Mouse (Mus musculus) heart, embryonic 13.5 days (tissue): ENCODE results near the gene Zfp281. TPM values are rescaled to one million over a fixed set of nuclear protein-coding genes. Genes with fewer than 3 reads are reported as not detected.

Experiments used
- ATAC-seq: fragments of 200-750 bp; cut with Nextera tagmentation; 2 replicates; pipeline ENCODE4 v1.8.0; 2017; ENCODE audit warnings: moderate TSS enrichment; ENCODE audit not compliant: insufficient number of reproducible peaks, low FRiP score, low TSS enrichment; ENCODE audit errors: extremely low read depth
- H3K27ac ChIP-seq: fragments of 300-500 bp; sonication (generic); replicated peaks from 2 replicates; pipeline ENCODE4 v1.5.1; 2015; ENCODE audit warnings: moderate library complexity, mild to moderate bottlenecking, inconsistent platforms
- H3K27me3 ChIP-seq: fragments of 300-500 bp; sonication (generic); replicated peaks from 2 replicates; pipeline ENCODE4 v1.6.1; 2015; ENCODE audit warnings: mild to moderate bottlenecking, inconsistent platforms
- H3K36me3 ChIP-seq: fragments of 300-500 bp; sonication (generic); 2 replicates; pipeline ENCODE4 v1.6.1; 2015; ENCODE audit warnings: mild to moderate bottlenecking, inconsistent platforms
- H3K4me1 ChIP-seq: fragments of 300-500 bp; sonication (generic); 2 replicates; pipeline ENCODE4 v1.6.1; 2015; ENCODE audit warnings: inconsistent platforms
- H3K4me2 ChIP-seq: fragments of 300-500 bp; sonication (generic); 2 replicates; pipeline ENCODE4 v1.6.1; 2015; ENCODE audit warnings: inconsistent platforms, mild to moderate bottlenecking, moderate library complexity
- H3K4me3 ChIP-seq: fragments of 300-500 bp; sonication (generic); 2 replicates; pipeline ENCODE4 v1.5.1; 2015; ENCODE audit warnings: moderate library complexity, mild to moderate bottlenecking, inconsistent platforms
- H3K9ac ChIP-seq: fragments of 300-500 bp; sonication (generic); 2 replicates; pipeline ENCODE4 v1.6.1; 2015; ENCODE audit warnings: inconsistent platforms, mild to moderate bottlenecking, moderate library complexity
- H3K9me3 ChIP-seq: fragments of 300-500 bp; sonication (generic); 2 replicates; pipeline ENCODE4 v1.6.1; 2016; ENCODE audit warnings: inconsistent platforms
- WGBS: fragments of 180-500 bp; shearing (Covaris S2); methylation state at CpG from one replicate; pipeline ENCODE4 v1.1.7; 2015; ENCODE audit warnings: mixed read lengths; 5-methylcytosine and 5-hydroxymethylcytosine counted together
- polyA plus RNA-seq: library from polyadenylated mRNA; unstranded; fragments of >200 nt; fragmentation: Nextera tagmentation; extraction: Ambion mirVana; gene quantifications from 2 replicates; pipeline ENCODE4 v1.2.1, GENCODE M21; 2015

Gene Zfp281
- polyA plus RNA-seq, 1 experiment from 2014 or later = 12.4 TPM

GRCm38 (mm10) chr1:136614748-136615440 is 9.8 kb upstream of the Zfp281 start:
- WGBS = 84% methylated on average over 11 of the region's 11 CpGs
- Histone ChIP-seq H3K27ac (no peak overlapping the region), H3K4me1 (peaks cover 7% of the 10 kb centered on the region; the same call in 1 of the 2 replicates), H3K9me3 (no peaks in the 10 kb centered on the region), H3K4me3 (no peak overlapping the region), H3K4me2 (no peak overlapping the region), H3K36me3 (no peaks in the 10 kb centered on the region), H3K9ac (no peak overlapping the region), H3K27me3 (no peaks in the 10 kb centered on the region)
- ATAC-seq = no peak

- H3K4me1 ChIP-seq = peaks cover 7% of the 10 kb centered on the region; the same call in 1 of the 2 replicates
- no peak overlapping the region for H3K4me3 ChIP-seq
- no peak overlapping the region for H3K4me2 ChIP-seq
- H3K27me3 ChIP-seq = no peaks in the 10 kb centered on the region
- H3K9ac ChIP-seq = no peak overlapping the region
- H3K9me3 ChIP-seq = no peaks in the 10 kb centered on the region
- no peak for ATAC-seq
- 60% methylated on average over 7 of the region's 7 CpGs for WGBS
- H3K36me3 ChIP-seq = no peaks in the 10 kb centered on the region
- H3K27ac ChIP-seq = no peak overlapping the region
These were observed 7.4 kb upstream of the Zfp281 start for GRCm38 (mm10) chr1:136617163-136617788.

- no peaks in the 10 kb centered on the region for H3K27me3 ChIP-seq
- WGBS = 76% methylated on average over 1 of the region's 1 CpGs
- no peaks in the 10 kb centered on the region for H3K9me3 ChIP-seq
- H3K36me3 ChIP-seq = no peaks in the 10 kb centered on the region
- no peak overlapping the region for H3K4me2 ChIP-seq
- peaks cover 3% of the 10 kb centered on the region; the same call in 1 of the 2 replicates for H3K4me1 ChIP-seq
- no peak overlapping the region for H3K4me3 ChIP-seq
- no peak overlapping the region for H3K27ac ChIP-seq
- no peak overlapping the region for H3K9ac ChIP-seq
- ATAC-seq = no peak
These were observed 6.1 kb upstream of the Zfp281 start for GRCm38 (mm10) chr1:136618570-136618969.

- Histone ChIP-seq H3K4me1 (peaks cover 39% of the 10 kb centered on the region), H3K4me2 (peak overlapping the region; percentile 95), H3K9ac (peak overlapping the region; percentile 96), H3K4me3 (peak overlapping the region; percentile 95), H3K27ac (peak overlapping the region; percentile 92), H3K9me3 (no peaks in the 10 kb centered on the region), H3K36me3 (peaks cover 21% of the 10 kb centered on the region), H3K27me3 (no peaks in the 10 kb centered on the region)
- ATAC-seq = no peak; the same call in none of the 2 replicates
- under 1% methylated on average over 85 of the region's 92 CpGs for WGBS
These were observed 556 bp downstream of the Zfp281 start for GRCm38 (mm10) chr1:136625019-136625895.

GRCm38 (mm10) chr1:136626141-136626540 is 1.4 kb downstream of the Zfp281 start:
- Histone ChIP-seq H3K27ac (0 out of 2 replicates have a peak overlapping the region, but pooled peaks have one; percentile 92), H3K27me3 (no peaks in the 10 kb centered on the region), H3K36me3 (peaks cover 21% of the 10 kb centered on the region), H3K4me3 (peak overlapping the region; percentile 95), H3K4me2 (peak overlapping the region; percentile 95), H3K9ac (peak overlapping the region; percentile 96), H3K9me3 (no peaks in the 10 kb centered on the region), H3K4me1 (peaks cover 39% of the 10 kb centered on the region)
- no peak for ATAC-seq
- 85% methylated on average over 7 of the region's 7 CpGs for WGBS

- Histone ChIP-seq H3K4me3 (no peak overlapping the region), H3K36me3 (peaks cover 23% of the 10 kb centered on the region), H3K4me2 (peak overlapping the region; percentile 95; the same call in 1 of the 2 replicates), H3K4me1 (peaks cover 42% of the 10 kb centered on the region), H3K9ac (no peak overlapping the region), H3K9me3 (no peaks in the 10 kb centered on the region), H3K27me3 (no peaks in the 10 kb centered on the region), H3K27ac (no peak overlapping the region)
- ATAC-seq = no peak
- 90% methylated on average over 5 of the region's 5 CpGs for WGBS
These were observed 2.1 kb downstream of the Zfp281 start for GRCm38 (mm10) chr1:136626756-136627155.

GRCm38 (mm10) chr1:136627591-136627990 is 2.9 kb downstream of the Zfp281 start:
- ATAC-seq = no peak
- 0 out of 2 replicates have a peak overlapping the region, but pooled peaks have one; percentile 7 for H3K4me3 ChIP-seq
- H3K9me3 ChIP-seq = no peaks in the 10 kb centered on the region
- peaks cover 23% of the 10 kb centered on the region for H3K36me3 ChIP-seq
- H3K4me2 ChIP-seq = peak overlapping the region; percentile 51
- H3K9ac ChIP-seq = no peak overlapping the region
- no peak overlapping the region for H3K27ac ChIP-seq
- H3K4me1 ChIP-seq = peaks cover 42% of the 10 kb centered on the region
- H3K27me3 ChIP-seq = no peaks in the 10 kb centered on the region
- WGBS = 78% methylated on average over 5 of the region's 5 CpGs

GRCm38 (mm10) chr1:136632891-136633290 is 8.2 kb downstream of the Zfp281 start:
- Histone ChIP-seq H3K27ac (no peak overlapping the region), H3K4me1 (peaks cover 14% of the 10 kb centered on the region), H3K4me3 (no peak overlapping the region), H3K4me2 (no peak overlapping the region), H3K9ac (no peak overlapping the region), H3K36me3 (peaks cover 7% of the 10 kb centered on the region; the same call in 1 of the 2 replicates), H3K9me3 (no peaks in the 10 kb centered on the region), H3K27me3 (no peaks in the 10 kb centered on the region)
- 86% methylated on average over 3 of the region's 3 CpGs for WGBS
- ATAC-seq = no peak

GRCm38 (mm10) chr1:136635644-136636043 is 10.9 kb downstream of the Zfp281 start:
- Histone ChIP-seq H3K27ac (no peak overlapping the region), H3K36me3 (peaks cover 7% of the 10 kb centered on the region; the same call in 1 of the 2 replicates), H3K9ac (no peak overlapping the region), H3K9me3 (no peaks in the 10 kb centered on the region), H3K4me2 (no peak overlapping the region), H3K27me3 (no peaks in the 10 kb centered on the region), H3K4me3 (no peak overlapping the region), H3K4me1 (peaks cover 3% of the 10 kb centered on the region; the same call in 1 of the 2 replicates)
- ATAC-seq = no peak
- 32% methylated on average over 6 of the region's 6 CpGs for WGBS

GRCm38 (mm10) chr1:136636946-136637345 is 12.2 kb downstream of the Zfp281 start:
- H3K36me3 ChIP-seq = peaks cover 5% of the 10 kb centered on the region; the same call in 1 of the 2 replicates
- H3K4me2 ChIP-seq = no peak overlapping the region
- no peak overlapping the region for H3K4me3 ChIP-seq
- no peak overlapping the region for H3K27ac ChIP-seq
- no peaks in the 10 kb centered on the region for H3K9me3 ChIP-seq
- no peak for ATAC-seq
- no peak overlapping the region for H3K9ac ChIP-seq
- no peaks in the 10 kb centered on the region for H3K27me3 ChIP-seq
- no peaks in the 10 kb centered on the region for H3K4me1 ChIP-seq
- WGBS = 89% methylated on average over 6 of the region's 6 CpGs

- WGBS = 73% methylated on average over 4 of the region's 4 CpGs
- ATAC-seq = no peak
These were observed 13.0 kb downstream of the Zfp281 start for GRCm38 (mm10) chr1:136637696-136638095.

More at GRCm38 (mm10) chr1:136637696-136638095, 13.0 kb downstream of the Zfp281 start:
- peaks cover 5% of the 10 kb centered on the region; the same call in 1 of the 2 replicates for H3K36me3 ChIP-seq
- H3K9ac ChIP-seq = no peak overlapping the region
- no peaks in the 10 kb centered on the region for H3K27me3 ChIP-seq
- H3K4me1 ChIP-seq = no peaks in the 10 kb centered on the region
- H3K27ac ChIP-seq = no peak overlapping the region
- no peak overlapping the region for H3K4me3 ChIP-seq
- H3K4me2 ChIP-seq = no peak overlapping the region
- no peaks in the 10 kb centered on the region for H3K9me3 ChIP-seq
